Mouse (Mus musculus) lung, adult 2 months (tissue): ENCODE data around the gene Ctsw.

Experiments
- CTCF ChIP-seq: fragments of 200-500 bp; IDR thresholded peaks from 2 replicates; pipeline ENCODE4 v1.5.1; 2011; ENCODE audit warnings: mild to moderate bottlenecking, low read length, control low read depth; ENCODE audit not compliant: insufficient read depth
- POLR2A ChIP-seq: fragments of 200-500 bp; IDR thresholded peaks from 2 replicates; pipeline ENCODE4 v1.6.1; 2011; ENCODE audit warnings: low read depth, mild to moderate bottlenecking, control low read depth, low read length, borderline replicate concordance; ENCODE audit errors: extremely low read depth

DNA sequence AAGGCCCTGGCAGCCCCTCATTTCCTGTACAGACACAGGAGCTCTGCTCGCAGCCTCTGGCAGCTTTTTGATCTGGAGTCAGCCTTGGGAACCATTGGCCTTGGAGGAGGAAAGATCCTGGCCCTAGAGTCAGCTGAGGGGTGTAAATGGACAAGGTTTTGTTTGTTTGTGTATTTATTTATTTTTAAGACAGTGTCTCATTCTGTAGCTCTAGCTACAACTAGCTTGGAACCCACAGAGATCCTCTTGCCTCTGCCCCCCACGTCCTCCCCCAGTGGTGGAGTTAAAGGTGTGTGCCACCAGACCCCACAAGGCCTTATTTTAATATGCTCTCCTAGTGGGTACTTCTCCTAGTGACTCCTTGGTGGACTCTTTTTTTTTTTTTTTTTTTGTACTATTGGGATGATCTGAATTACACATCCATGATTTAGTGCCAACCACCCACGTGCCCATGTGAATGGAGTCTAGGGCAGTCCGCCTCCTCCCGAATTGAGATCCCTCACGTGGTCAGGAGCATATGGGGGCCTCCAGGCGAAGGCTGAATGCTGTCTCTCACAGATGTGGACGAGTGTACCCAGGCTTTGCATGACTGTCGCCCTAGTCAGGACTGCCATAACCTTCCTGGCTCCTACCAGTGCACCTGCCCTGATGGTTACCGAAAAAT lies 8.8 kb upstream of the Ctsw start:
- no peak for TF ChIP-seq CTCF
- TF ChIP-seq POLR2A: no peak
